Mouse (Mus musculus) small intestine, adult 2 months (tissue): ENCODE results near the gene Ptprk. TPM values are rescaled to one million over a fixed set of nuclear protein-coding genes. Genes with fewer than 3 reads are reported as not detected.

Experiments
- H3K27ac ChIP-seq: fragments of 200-500 bp; 2 replicates; pipeline ENCODE4 v1.5.1; 2012; ENCODE audit warnings: low read depth, low read length, control low read depth, inconsistent platforms; ENCODE audit not compliant: insufficient read depth
- H3K27me3 ChIP-seq: fragments of 200-500 bp; 2 replicates; pipeline ENCODE4 v1.6.1; 2012; ENCODE audit warnings: mild to moderate bottlenecking, moderate library complexity, low read length, inconsistent platforms; ENCODE audit not compliant: control insufficient read depth, insufficient read depth
- H3K36me3 ChIP-seq: fragments of 200-500 bp; 2 replicates; pipeline ENCODE4 v1.6.1; 2012; ENCODE audit warnings: mild to moderate bottlenecking, low read length, control low read depth, inconsistent platforms; ENCODE audit not compliant: control insufficient read depth, insufficient read depth
- H3K4me1 ChIP-seq: fragments of 200-500 bp; 2 replicates; pipeline ENCODE4 v1.6.1; 2012; ENCODE audit warnings: low read length, inconsistent platforms, mixed read lengths; ENCODE audit not compliant: control insufficient read depth, insufficient read depth, insufficient read length
- H3K4me3 ChIP-seq: fragments of 200-500 bp; 2 replicates; pipeline ENCODE4 v1.5.1; 2012; ENCODE audit warnings: low read depth, mild to moderate bottlenecking, control low read depth, inconsistent platforms, low read length, moderate library complexity
- CTCF ChIP-seq: fragments of 200-500 bp; IDR thresholded peaks from 2 replicates; pipeline ENCODE4 v1.5.1; 2012; ENCODE audit warnings: low read depth, mild to moderate bottlenecking, control low read depth, inconsistent platforms, low read length, moderate library complexity, mixed read lengths; ENCODE audit not compliant: insufficient replicate concordance, insufficient read length; ENCODE audit errors: extremely low read depth
- POLR2A ChIP-seq: fragments of 200-500 bp; IDR thresholded peaks from 2 replicates; pipeline ENCODE4 v1.6.1; 2012; ENCODE audit warnings: low read depth, mild to moderate bottlenecking, control low read depth, inconsistent platforms, low read length, moderate library complexity
- WGBS: fragments of 180-500 bp; shearing (Covaris S2); methylation state at CpG from one replicate; pipeline ENCODE4 v1.1.7; 2018; 5-methylcytosine and 5-hydroxymethylcytosine counted together
- polyA plus RNA-seq: library from polyadenylated mRNA; depleted of rRNA; stranded (reverse); fragments of >200 nt; gene quantifications from 2 replicates; pipeline ENCODE4 v1.2.3, GENCODE M21; 2012

Gene Ptprk
- polyA plus RNA-seq, 1 experiment = 11.3 TPM

GRCm38 (mm10) chr10:28374874-28375273 lies 300.3 kb downstream of the Ptprk start:
- WGBS = 77% methylated on average over 1 of the region's 1 CpGs
- Histone ChIP-seq H3K4me1 (no peaks in the 10 kb centered on the region), H3K4me3 (no peak overlapping the region), H3K27me3 (no peaks in the 10 kb centered on the region), H3K27ac (no peak overlapping the region), H3K36me3 (no peaks in the 10 kb centered on the region)
- TF ChIP-seq POLR2A = no peak
- TF ChIP-seq CTCF = no peak

- WGBS = 85% methylated on average over 7 of the region's 7 CpGs
- TF ChIP-seq CTCF (no peak), POLR2A (no peak)
- H3K4me1 ChIP-seq = no peaks in the 10 kb centered on the region
Observed at GRCm38 (mm10) chr10:28379752-28380488, 305.3 kb downstream of the Ptprk start.

DNA sequence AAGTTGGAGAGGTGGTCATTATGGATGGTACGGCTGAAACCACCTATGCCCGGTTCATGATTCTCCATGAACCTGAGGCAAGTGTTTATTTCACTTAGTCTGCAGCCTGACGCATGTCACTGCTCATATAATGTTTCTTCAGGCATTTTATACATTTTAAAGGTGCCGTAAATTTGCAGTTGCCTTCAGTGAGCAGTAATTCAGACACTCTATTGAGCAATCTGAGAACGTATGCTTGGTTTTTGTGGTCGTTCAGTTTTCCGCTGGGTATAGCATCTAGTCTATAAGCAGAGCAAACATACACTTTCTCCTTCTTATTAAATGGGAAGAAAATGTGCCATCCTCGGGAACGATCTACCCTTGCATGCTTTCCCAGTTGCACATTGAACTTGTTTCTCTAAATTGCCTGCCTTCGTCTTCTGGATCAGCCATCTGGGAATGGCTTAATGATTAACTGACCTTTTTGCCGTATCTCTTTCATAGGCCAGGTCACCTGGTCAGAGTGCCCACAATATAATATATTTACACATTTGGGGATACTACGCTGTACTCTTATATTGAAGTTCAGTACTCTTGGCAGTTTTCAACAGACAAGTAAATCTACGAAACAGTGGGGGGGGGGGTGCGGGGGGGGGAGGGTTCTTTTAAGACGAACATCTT lies 313.1 kb downstream of the Ptprk start:
- WGBS = 35% methylated on average over 15 of the region's 15 CpGs
- no peaks in the 10 kb centered on the region for H3K4me1 ChIP-seq
- no peak for TF ChIP-seq POLR2A
- TF ChIP-seq CTCF = no peak
- peak overlapping the region; percentile 56 for H3K27ac ChIP-seq
- 0 out of 2 replicates have a peak, but pooled peaks cover 7% of the 10 kb centered on the region for H3K36me3 ChIP-seq
- H3K4me3 ChIP-seq = no peak overlapping the region
- H3K27me3 ChIP-seq = no peaks in the 10 kb centered on the region

More at GRCm38 (mm10) chr10:28379752-28380488, 305.3 kb downstream of the Ptprk start:
- no peak overlapping the region for H3K4me3 ChIP-seq
- no peak overlapping the region for H3K27ac ChIP-seq
- no peaks in the 10 kb centered on the region for H3K27me3 ChIP-seq
- H3K36me3 ChIP-seq = 0 out of 2 replicates have a peak, but pooled peaks cover 4% of the 10 kb centered on the region

DNA sequence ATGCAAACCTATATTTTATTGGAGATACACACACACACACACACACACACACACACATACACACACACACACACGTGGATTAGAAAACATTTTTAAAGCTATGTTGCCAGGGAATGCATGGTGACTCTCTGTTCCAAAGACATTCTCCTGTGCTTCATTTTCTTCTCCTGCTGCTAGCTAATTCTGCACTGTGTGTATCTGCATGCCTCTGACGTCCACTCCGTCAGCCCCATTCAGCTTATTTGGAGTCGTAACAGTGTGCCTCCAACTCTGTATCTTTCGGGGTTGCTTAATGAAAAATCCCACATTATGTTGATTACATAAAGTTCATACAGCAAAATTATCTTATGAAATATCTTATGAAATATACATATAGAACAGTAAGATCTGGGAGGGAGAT lies 316.5 kb downstream of the Ptprk start:
- TF ChIP-seq POLR2A (no peak), CTCF (no peak)
- Histone ChIP-seq H3K4me1 (no peaks in the 10 kb centered on the region), H3K4me3 (no peak overlapping the region), H3K27me3 (no peaks in the 10 kb centered on the region), H3K36me3 (no peaks in the 10 kb centered on the region), H3K27ac (no peak overlapping the region)
- WGBS = 92% methylated on average over 5 of the region's 5 CpGs

GRCm38 (mm10) chr10:28395610-28396519 lies 321.2 kb downstream of the Ptprk start:
- H3K27me3 ChIP-seq = no peaks in the 10 kb centered on the region
- no peak overlapping the region for H3K4me3 ChIP-seq
- WGBS = 51% methylated on average over 2 of the region's 2 CpGs
- no peaks in the 10 kb centered on the region for H3K4me1 ChIP-seq
- no peak overlapping the region for H3K27ac ChIP-seq
- no peaks in the 10 kb centered on the region for H3K36me3 ChIP-seq
- TF ChIP-seq POLR2A = no peak
- no peak for TF ChIP-seq CTCF

DNA sequence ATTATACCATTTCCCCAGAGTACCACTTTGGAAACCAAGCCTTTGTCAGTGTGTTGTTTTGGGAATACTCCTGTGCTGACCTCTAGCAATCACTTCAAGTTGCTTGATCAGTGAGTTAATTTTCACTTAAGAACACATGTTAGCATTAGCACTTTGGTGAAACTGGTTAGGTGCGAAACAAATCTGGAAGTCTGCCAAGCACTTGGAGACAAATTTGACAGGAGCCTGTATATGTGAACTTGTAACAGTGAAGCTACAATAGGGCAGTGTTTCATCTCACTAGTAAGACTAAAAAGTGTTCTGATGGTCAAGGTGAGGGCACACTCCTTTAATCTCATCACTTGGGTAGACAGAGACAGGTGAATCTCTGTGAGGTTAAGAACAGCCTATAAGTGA lies 321.9 kb downstream of the Ptprk start:
- H3K36me3 ChIP-seq = no peaks in the 10 kb centered on the region
- H3K4me3 ChIP-seq = no peak overlapping the region
- no peak overlapping the region for H3K27ac ChIP-seq
- no peaks in the 10 kb centered on the region for H3K4me1 ChIP-seq
- WGBS = 40% methylated on average over 1 of the region's 1 CpGs
- TF ChIP-seq POLR2A (no peak), CTCF (no peak)
- no peaks in the 10 kb centered on the region for H3K27me3 ChIP-seq

DNA sequence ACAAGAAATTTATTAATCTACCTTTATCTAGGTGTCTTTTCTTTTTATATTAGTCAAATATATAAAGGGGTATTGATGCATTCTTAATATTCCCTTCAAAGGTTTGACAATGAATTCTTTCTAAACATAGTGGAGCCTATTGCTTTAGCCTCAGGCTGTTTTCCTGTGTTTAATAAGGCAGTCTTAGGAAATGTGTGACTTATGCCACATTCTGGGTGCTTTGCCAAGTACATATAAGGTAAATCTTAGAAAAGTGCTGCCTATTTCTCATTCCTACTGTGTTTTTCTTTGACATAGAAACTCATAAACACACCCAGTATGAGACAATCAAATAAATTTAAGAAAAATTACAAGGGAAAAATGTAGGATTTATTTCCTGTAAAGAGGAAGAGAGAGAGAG lies 327.2 kb downstream of the Ptprk start:
- Histone ChIP-seq H3K27ac (no peak overlapping the region), H3K27me3 (no peaks in the 10 kb centered on the region), H3K36me3 (no peaks in the 10 kb centered on the region), H3K4me1 (no peaks in the 10 kb centered on the region), H3K4me3 (no peak overlapping the region)
- TF ChIP-seq POLR2A = no peak
- TF ChIP-seq CTCF = no peak
